Mouse (Mus musculus) thymus, adult 2 months (tissue): ENCODE data around the gene Elovl1. TPM values are rescaled to one million over a fixed set of nuclear protein-coding genes. Genes with fewer than 3 reads are reported as not detected.
A peak's percentile ranks its signal among the peaks of the same experiment; 100 is the strongest.

Source experiments
- DNase-seq: peaks from one replicate; pipeline ENCODE4 v3.0.0; 2021
- H3K27ac ChIP-seq: fragments of 200-500 bp; 2 replicates; pipeline ENCODE4 v1.5.1; 2012; ENCODE audit warnings: low read length, control low read depth; ENCODE audit not compliant: control insufficient read depth, insufficient read depth
- H3K27me3 ChIP-seq: fragments of 200-500 bp; 2 replicates; pipeline ENCODE4 v1.6.1; 2012; ENCODE audit warnings: mild to moderate bottlenecking, low read length, moderate library complexity, mixed read lengths; ENCODE audit not compliant: control insufficient read depth, insufficient read depth
- H3K36me3 ChIP-seq: fragments of 200-500 bp; 2 replicates; pipeline ENCODE4 v1.6.1; 2012; ENCODE audit warnings: mild to moderate bottlenecking, low read length, moderate library complexity; ENCODE audit not compliant: control insufficient read depth, insufficient read depth
- H3K4me1 ChIP-seq: fragments of 200-500 bp; replicated peaks from 2 replicates; pipeline ENCODE4 v1.6.1; 2012; ENCODE audit warnings: low read length; ENCODE audit not compliant: control insufficient read depth, insufficient read depth
- H3K4me3 ChIP-seq: fragments of 200-500 bp; 2 replicates; pipeline ENCODE4 v1.5.1; 2012; ENCODE audit warnings: mild to moderate bottlenecking, low read length, control low read depth, moderate library complexity; ENCODE audit not compliant: control insufficient read depth, insufficient read depth
- CTCF ChIP-seq: fragments of 200-500 bp; IDR thresholded peaks from 2 replicates; pipeline ENCODE4 v1.5.1; 2012; ENCODE audit warnings: mild to moderate bottlenecking, control low read depth, low read length, moderate library complexity, borderline replicate concordance; ENCODE audit not compliant: control insufficient read depth, poor library complexity, insufficient read depth; ENCODE audit errors: extremely low read depth
- POLR2A ChIP-seq: fragments of 200-500 bp; IDR thresholded peaks from 2 replicates; pipeline ENCODE4 v1.6.1; 2012; ENCODE audit warnings: mild to moderate bottlenecking, low read length, control low read depth, moderate library complexity; ENCODE audit not compliant: control insufficient read depth, poor library complexity, insufficient read depth; ENCODE audit errors: extremely low read depth
- WGBS: fragments of 180-500 bp; shearing (Covaris S2); methylation state at CpG from one replicate; pipeline ENCODE4 v1.1.7; 2018; 5-methylcytosine and 5-hydroxymethylcytosine counted together
- polyA plus RNA-seq: library from polyadenylated mRNA; depleted of rRNA; stranded (reverse); fragments of >200 nt; gene quantifications from 2 replicates; pipeline ENCODE4 v1.2.3, GENCODE M21; 2012

Elovl1 gene
- polyA plus RNA-seq, 1 experiment = 155 TPM

DNA sequence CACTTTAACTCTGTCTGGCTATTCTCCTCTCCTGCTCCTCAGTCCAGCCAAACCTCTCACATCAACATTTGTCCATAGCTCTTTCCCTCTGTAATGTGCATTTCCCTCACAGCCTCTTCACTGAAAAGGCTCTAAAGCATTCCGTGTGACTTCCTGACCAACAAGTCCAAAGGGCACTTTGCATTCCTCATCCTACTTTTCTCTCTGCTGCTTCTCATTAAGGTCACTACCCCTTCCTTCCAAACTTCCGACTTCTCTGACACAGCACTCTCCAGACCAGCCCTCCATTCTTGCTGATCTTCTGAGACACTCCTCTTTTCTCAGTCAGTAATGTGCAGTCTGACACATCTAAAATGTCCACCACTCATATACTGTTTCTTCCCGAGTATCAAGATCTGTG, 31.5 kb upstream of the Elovl1 start:
- Histone ChIP-seq H3K27ac (no peak overlapping the region), H3K36me3 (peaks cover 73% of the 10 kb centered on the region), H3K4me3 (no peak overlapping the region), H3K27me3 (no peaks in the 10 kb centered on the region), H3K4me1 (no peaks in the 10 kb centered on the region)
- 95% methylated on average over 3 of the region's 3 CpGs for WGBS
- TF ChIP-seq CTCF (no peak), POLR2A (no peak)
- no peak for DNase-seq

GRCm38 (mm10) chr4:118398400-118398799, 29.5 kb upstream of the Elovl1 start:
- DNase-seq = no peak
- Histone ChIP-seq H3K36me3 (peaks cover 73% of the 10 kb centered on the region), H3K4me3 (no peak overlapping the region), H3K4me1 (no peaks in the 10 kb centered on the region), H3K27me3 (no peaks in the 10 kb centered on the region), H3K27ac (no peak overlapping the region)
- no peak for TF ChIP-seq POLR2A
- WGBS = 98% methylated on average over 6 of the region's 6 CpGs

GRCm38 (mm10) chr4:118401421-118401820, 26.5 kb upstream of the Elovl1 start:
- DNase-seq = no peak
- peaks cover 64% of the 10 kb centered on the region for H3K36me3 ChIP-seq
- H3K4me3 ChIP-seq = no peak overlapping the region
- TF ChIP-seq POLR2A (no peak), CTCF (no peak)
- 92% methylated on average over 3 of the region's 3 CpGs for WGBS
- no peaks in the 10 kb centered on the region for H3K4me1 ChIP-seq
- no peak overlapping the region for H3K27ac ChIP-seq
- no peaks in the 10 kb centered on the region for H3K27me3 ChIP-seq

DNA sequence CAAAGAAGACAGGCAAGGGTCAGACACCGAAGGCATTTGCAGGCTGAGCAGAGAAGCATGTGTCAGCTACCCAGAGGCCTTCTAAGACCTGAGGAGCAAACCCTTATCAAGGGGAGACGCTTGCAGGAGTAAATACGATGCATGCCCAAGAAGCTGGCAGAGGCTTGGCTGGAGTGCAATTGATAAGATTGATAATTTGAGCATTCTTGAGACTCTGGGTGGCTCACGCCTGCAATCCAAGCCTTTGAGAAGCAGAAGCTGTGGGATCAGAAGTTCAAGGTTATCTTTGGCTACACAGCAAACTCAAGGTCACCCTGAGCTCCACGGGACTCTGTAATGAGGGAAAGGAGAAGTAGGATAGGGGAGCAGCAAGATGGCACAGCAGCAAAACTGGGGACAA, 26.0 kb upstream of the Elovl1 start:
- no peak overlapping the region for H3K27ac ChIP-seq
- peaks cover 59% of the 10 kb centered on the region for H3K36me3 ChIP-seq
- no peak overlapping the region for H3K4me3 ChIP-seq

DNA sequence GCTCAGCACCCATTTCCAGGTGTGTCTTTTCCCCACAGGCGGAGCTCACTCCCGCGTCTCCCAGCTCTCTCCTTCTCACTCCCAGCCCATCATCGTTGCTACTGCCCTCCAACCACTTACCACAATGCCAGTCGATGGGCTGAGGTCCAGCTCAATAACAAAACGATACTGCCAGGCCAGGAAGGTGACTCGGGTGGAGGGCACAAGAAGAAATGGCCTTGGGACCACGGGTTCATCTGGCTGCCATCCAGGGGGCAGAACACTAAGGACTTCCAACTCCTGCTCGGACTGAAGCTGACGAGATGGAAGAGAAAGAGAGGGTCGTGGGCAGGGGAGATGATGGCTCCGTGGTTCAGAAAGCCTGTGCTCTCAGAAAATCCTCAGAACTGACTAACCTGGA, 25.2 kb upstream of the Elovl1 start:
- no peak overlapping the region for H3K4me3 ChIP-seq
- TF ChIP-seq POLR2A (no peak), CTCF (no peak)
- H3K36me3 ChIP-seq = peaks cover 51% of the 10 kb centered on the region
- H3K27ac ChIP-seq = no peak overlapping the region
- no peaks in the 10 kb centered on the region for H3K27me3 ChIP-seq
- 95% methylated on average over 12 of the region's 12 CpGs for WGBS
- no peaks in the 10 kb centered on the region for H3K4me1 ChIP-seq
- no peak for DNase-seq

More for the DNA sequence above, 26.0 kb upstream of the Elovl1 start:
- TF ChIP-seq CTCF (no peak), POLR2A (no peak)
- Histone ChIP-seq H3K4me1 (no peaks in the 10 kb centered on the region), H3K27me3 (no peaks in the 10 kb centered on the region)
- 97% methylated on average over 5 of the region's 5 CpGs for WGBS
- DNase-seq = no peak

- Histone ChIP-seq H3K27ac (peak within 1 kb of the TSS; percentile 3; the same call in 1 of the 2 replicates), H3K36me3 (peaks cover 21% of the 10 kb centered on the region), H3K27me3 (no peaks in the 10 kb centered on the region), H3K4me3 (peak within 1 kb of the TSS; percentile 82), H3K4me1 (peaks cover 5% of the 10 kb centered on the region)
- TF ChIP-seq POLR2A (peak; percentile 76; the same call in 1 of the 2 replicates), CTCF (peak; percentile 36; the same call in 1 of the 2 replicates)
- under 1% methylated on average over 53 of the region's 53 CpGs for WGBS
- DNase-seq = peak; percentile 91
Observed at GRCm38 (mm10) chr4:118409142-118409900, 18.6 kb upstream of the Elovl1 start, which contains the start of the genes Szt2 and Med8. TSS of gene Szt2 (minus strand) at chr4:118409273. TSS of gene Med8 (plus strand) at chr4:118409337.

DNA sequence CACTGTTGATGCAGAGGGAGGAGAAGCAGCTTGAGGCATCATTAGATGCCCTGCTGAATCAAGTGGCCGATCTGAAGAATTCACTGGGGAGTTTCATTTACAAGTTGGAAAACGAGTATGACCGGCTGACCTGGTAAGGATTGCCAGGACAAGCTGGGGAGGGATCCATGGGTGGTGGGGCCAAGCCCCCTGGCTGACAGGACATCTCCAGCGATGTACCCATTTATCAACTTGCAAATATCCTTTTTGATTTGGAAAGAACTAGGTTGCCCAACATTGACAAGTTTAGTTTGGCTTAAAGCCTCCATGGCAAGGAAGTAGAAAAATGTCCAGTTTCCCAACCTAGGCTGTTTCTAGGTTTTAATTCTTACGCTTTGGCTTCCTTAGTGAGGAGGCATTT, 17.0 kb upstream of the Elovl1 start:
- Histone ChIP-seq H3K27me3 (no peaks in the 10 kb centered on the region), H3K4me1 (peaks cover 5% of the 10 kb centered on the region), H3K36me3 (peaks cover 32% of the 10 kb centered on the region), H3K4me3 (no peak overlapping the region), H3K27ac (no peak overlapping the region)
- no peak for DNase-seq
- 91% methylated on average over 5 of the region's 5 CpGs for WGBS
- TF ChIP-seq CTCF (no peak), POLR2A (no peak)
